In genomic region chr12:29816761-29817160, GRCm38 (mm10) we compare ENCODE assay signal across 9 mouse cellular contexts.
A peak's percentile ranks its signal among the peaks of the same experiment; 100 is the strongest.
DNase-seq lines count a peak whose midpoint lies in the region; ATAC-seq and TF ChIP-seq lines count a peak whose summit lies in the region.
"Had no signal": no experiment of that assay in that cellular context is flagged by ENCODE, and none has a peak within 500 bp of the region (broad histone marks: within the 10 kb centered on the region; RNA-seq: fewer than 3 reads in every experiment).

No protein-coding gene starts in this region.

- peaks cover 6% of the 10 kb centered on the region; the same call in 1 of the 2 replicates for H3K27me3 ChIP-seq in heart, embryonic 10.5 days (ENCODE audit: insufficient read depth, poor library complexity, severe bottlenecking)
- H3K27me3 ChIP-seq in lung, postnatal 0 days (replicated peaks; ENCODE audit: insufficient read depth, low read length) = no peaks in the 10 kb centered on the region
- no peaks in the 10 kb centered on the region for H3K27me3 ChIP-seq in neural tube, embryonic 14.5 days (ENCODE audit: control insufficient read depth, insufficient read depth, low read length)
- H3K27me3 ChIP-seq in intestine, postnatal 0 days (replicated peaks; ENCODE audit: control insufficient read depth, insufficient read depth, low read length) = no peaks in the 10 kb centered on the region

- intact Hi-C loops in heart, postnatal 14 days (cut with DNase I) = no loop called here

- TF ChIP-seq EP300 in lung, postnatal 0 days (IDR thresholded peaks at IDR 0.05) = no peak

- no peak overlapping the region for H3K27ac ChIP-seq in heart, embryonic 10.5 days
- H3K27ac ChIP-seq in lung, postnatal 0 days (ENCODE audit: low read length) = no peak overlapping the region
- H3K27ac ChIP-seq in neural tube, embryonic 14.5 days (ENCODE audit: low read depth, low read length) = 0 out of 2 replicates have a peak overlapping the region, but pooled peaks have one; percentile 39
- no peak overlapping the region for H3K27ac ChIP-seq in intestine, postnatal 0 days (ENCODE audit: low read depth, low read length)

- no peak overlapping the region for H3K9ac ChIP-seq in lung, postnatal 0 days (replicated peaks; ENCODE audit: low read depth)
- H3K9ac ChIP-seq in neural tube, embryonic 14.5 days (replicated peaks; ENCODE audit: low read depth, low read length) = no peak overlapping the region
- H3K9ac ChIP-seq in intestine, postnatal 0 days (ENCODE audit: low read depth, low read length) = no peak overlapping the region

- H3K36me3 ChIP-seq in heart, embryonic 10.5 days = no peaks in the 10 kb centered on the region
- no peaks in the 10 kb centered on the region for H3K36me3 ChIP-seq in lung, postnatal 0 days (ENCODE audit: insufficient read depth, low read length)
- no peaks in the 10 kb centered on the region for H3K36me3 ChIP-seq in neural tube, embryonic 14.5 days (ENCODE audit: control insufficient read depth, insufficient read depth, low read length)
- no peaks in the 10 kb centered on the region for H3K36me3 ChIP-seq in intestine, postnatal 0 days (ENCODE audit: control insufficient read depth, insufficient read depth)

- no peaks in the 10 kb centered on the region for H3K4me1 ChIP-seq in heart, embryonic 10.5 days
- 0 out of 2 replicates have a peak, but pooled peaks cover 2% of the 10 kb centered on the region for H3K4me1 ChIP-seq in lung, postnatal 0 days (ENCODE audit: insufficient read depth, low read depth, low read length)
- peaks cover 12% of the 10 kb centered on the region for H3K4me1 ChIP-seq in neural tube, embryonic 14.5 days (ENCODE audit: control insufficient read depth, insufficient read depth, low read length)
- H3K4me1 ChIP-seq in intestine, postnatal 0 days (replicated peaks; ENCODE audit: control insufficient read depth, insufficient read depth, low read length) = no peaks in the 10 kb centered on the region

- H3K4me2 ChIP-seq in lung, postnatal 0 days (replicated peaks; ENCODE audit: low read depth, low read length) = no peak overlapping the region
- no peak overlapping the region for H3K4me2 ChIP-seq in neural tube, embryonic 14.5 days (ENCODE audit: low read depth, low read length)
- H3K4me2 ChIP-seq in intestine, postnatal 0 days (replicated peaks; ENCODE audit: low read depth) = no peak overlapping the region

- ATAC-seq in lung, postnatal 0 days = no peak
- peak; percentile 22; the same call in 1 of the 2 replicates for ATAC-seq in neural tube, embryonic 14.5 days (ENCODE audit: low read depth)
- no peak for ATAC-seq in intestine, postnatal 0 days

- 70% methylated on average over 6 of the region's 6 CpGs for WGBS in heart, embryonic 10.5 days
- 34% methylated on average over 6 of the region's 6 CpGs for WGBS in lung, postnatal 0 days
- WGBS in neural tube, embryonic 14.5 days = 59% methylated on average over 6 of the region's 6 CpGs
- 53% methylated on average over 6 of the region's 6 CpGs for WGBS in intestine, postnatal 0 days

- TF ChIP-seq CTCF in lung, postnatal 0 days (IDR thresholded peaks at IDR 0.05) = no peak
- TF ChIP-seq CTCF in intestine, postnatal 0 days (IDR thresholded peaks at IDR 0.05; ENCODE audit: low read depth) = no peak

- peak; percentile 31 for DNase-seq in heart, adult 8-10 months (ENCODE audit: low spot score)
- no peak for DNase-seq in heart, embryonic 10.5 days (ENCODE audit: low spot score)
- DNase-seq in lung, postnatal 0 days (ENCODE audit: low spot score) = peak; percentile 23
- DNase-seq in lung, postnatal 14 days = no peak
- peak; percentile 36 to 46 for DNase-seq in heart, postnatal 14 days
- DNase-seq in layer of hippocampus, adult 8-10 months (ENCODE audit: low spot score in 2 of 2) = no peak
- DNase-seq: adrenal gland, postnatal 14 days had no signal

- H3K9me3 ChIP-seq in heart, embryonic 10.5 days = no peaks in the 10 kb centered on the region
- no peaks in the 10 kb centered on the region for H3K9me3 ChIP-seq in lung, postnatal 0 days (ENCODE audit: low read length)
- H3K9me3 ChIP-seq in neural tube, embryonic 14.5 days (ENCODE audit: control insufficient read depth, low read length) = no peaks in the 10 kb centered on the region
- H3K9me3 ChIP-seq in intestine, postnatal 0 days (ENCODE audit: control insufficient read depth) = no peaks in the 10 kb centered on the region

- H3K4me3 ChIP-seq in heart, embryonic 10.5 days = no peak overlapping the region
- H3K4me3 ChIP-seq in lung, postnatal 0 days (ENCODE audit: low read depth, low read length) = no peak overlapping the region
- no peak overlapping the region for H3K4me3 ChIP-seq in neural tube, embryonic 14.5 days (ENCODE audit: low read depth, low read length)
- no peak overlapping the region for H3K4me3 ChIP-seq in intestine, postnatal 0 days (ENCODE audit: low read depth, low read length)

Comparison
In these comparisons a context has a peak if more than half of its experiments do, and no peak if none do; other contexts are left out.
1. DNase-seq: peak in heart, adult 8-10 months (single experiment), lung, postnatal 0 days (single experiment) and heart, postnatal 14 days (2 of 2); none in heart, embryonic 10.5 days (single experiment), lung, postnatal 14 days (single experiment) and layer of hippocampus, adult 8-10 months (0 of 2).